Mouse (Mus musculus) heart, adult 2 months (tissue): ENCODE measurements around the gene Tcf12.

ENCODE experiments used
- CTCF ChIP-seq: fragments of 200-600 bp; IDR thresholded peaks from 2 replicates; pipeline ENCODE4 v1.8.1; 2022; ENCODE audit warnings: antibody characterized with exemption, mild to moderate bottlenecking, moderate library complexity
- EP300 ChIP-seq: fragments of 200-500 bp; IDR thresholded peaks from 2 replicates; pipeline ENCODE4 v1.6.1; 2011; ENCODE audit warnings: low read depth, low read length, control low read depth; ENCODE audit not compliant: insufficient read depth

DNA sequence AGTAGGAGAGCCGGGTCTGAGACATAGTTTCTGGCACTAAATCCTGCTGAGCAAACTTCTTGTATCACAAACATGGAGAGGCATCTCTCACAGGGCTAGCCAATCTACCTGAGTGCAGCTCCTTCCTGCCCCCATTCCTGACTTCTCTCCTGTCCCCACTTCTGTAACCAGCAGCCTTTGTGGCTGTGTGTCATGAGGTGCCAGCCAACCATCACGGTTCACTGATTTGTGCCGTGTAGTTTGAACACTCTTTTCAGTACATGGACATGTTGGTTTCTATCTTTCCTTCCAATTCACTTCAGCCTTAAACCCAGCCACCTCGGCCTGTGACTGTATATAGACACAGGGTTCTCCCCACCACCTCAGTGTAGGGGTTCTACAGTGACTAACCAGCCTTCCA lies 280.7 kb downstream of the Tcf12 start:
- TF ChIP-seq EP300 (no peak), CTCF (no peak)
